Mouse (Mus musculus): Measurements from ENCODE around the gene Scnm1.

GRCm38 (mm10) chr3:95135433-95136052 lies 1.7 kb upstream of the Scnm1 start:
- TF ChIP-seq MAFK (IDR thresholded peaks at IDR 0.05; ENCODE audit: insufficient read depth, low read depth, low read length) (no peak), HCFC1 (IDR thresholded peaks at IDR 0.05; ENCODE audit: borderline replicate concordance, insufficient read depth, low read length) (no peak), ZC3H11A (IDR thresholded peaks at IDR 0.05; ENCODE audit: borderline replicate concordance, low read depth, low read length) (no peak), CHD2 (IDR thresholded peaks at IDR 0.05; ENCODE audit: low read depth, low read length) (no peak), ZNF384 (IDR thresholded peaks at IDR 0.05; ENCODE audit: low read depth, low read length) (no peak)

All from ES-E14 (cell line).